Mouse (Mus musculus) lung, embryonic 16.5 days (tissue): Measurements from ENCODE around the gene Ckm. TPM values are rescaled to one million over a fixed set of nuclear protein-coding genes. Genes with fewer than 3 reads are reported as not detected.

Experiments
- ATAC-seq: fragments of 200-750 bp; cut with Nextera tagmentation; 2 replicates; pipeline ENCODE4 v1.8.0; 2017; ENCODE audit warnings: low read depth, mild to moderate bottlenecking, moderate library complexity
- H3K27ac ChIP-seq: fragments of 300-500 bp; sonication (generic); 2 replicates; pipeline ENCODE4 v1.5.1; 2014; ENCODE audit warnings: mild to moderate bottlenecking, control low read depth, low read length
- H3K27me3 ChIP-seq: fragments of 300-500 bp; sonication (generic); 2 replicates; pipeline ENCODE4 v1.6.1; 2014; ENCODE audit warnings: low read depth, low read length, mixed read lengths; ENCODE audit not compliant: control insufficient read depth, insufficient read depth
- H3K36me3 ChIP-seq: fragments of 300-500 bp; sonication (generic); 2 replicates; pipeline ENCODE4 v1.6.1; 2014; ENCODE audit warnings: low read length; ENCODE audit not compliant: control insufficient read depth, insufficient read depth
- H3K4me1 ChIP-seq: fragments of 300-500 bp; sonication (generic); replicated peaks from 2 replicates; pipeline ENCODE4 v1.6.1; 2014; ENCODE audit warnings: low read length, mixed read lengths; ENCODE audit not compliant: control insufficient read depth, insufficient read depth
- H3K4me2 ChIP-seq: fragments of 300-500 bp; sonication (generic); 2 replicates; pipeline ENCODE4 v1.6.1; 2014; ENCODE audit warnings: low read depth, low read length, control low read depth
- H3K4me3 ChIP-seq: fragments of 300-500 bp; sonication (generic); 2 replicates; pipeline ENCODE4 v1.5.1; 2014; ENCODE audit warnings: mild to moderate bottlenecking, low read length, control low read depth
- H3K9ac ChIP-seq: fragments of 300-500 bp; sonication (generic); 2 replicates; pipeline ENCODE4 v1.6.1; 2014; ENCODE audit warnings: low read length, control low read depth
- H3K9me3 ChIP-seq: fragments of 300-500 bp; sonication (generic); 2 replicates; pipeline ENCODE4 v1.6.1; 2016; ENCODE audit warnings: low read length; ENCODE audit not compliant: control insufficient read depth
- WGBS: fragments of 180-500 bp; shearing (Covaris S2); extraction: QIAGEN DNeasy Blood & Tissue Kit; methylation state at CpG from one replicate; pipeline ENCODE4 v1.1.7; 2014; 5-methylcytosine and 5-hydroxymethylcytosine counted together
- polyA plus RNA-seq: library from polyadenylated mRNA; unstranded; fragments of >200 nt; fragmentation: Nextera tagmentation; extraction: Ambion mirVana; gene quantifications from 2 replicates; pipeline ENCODE4 v1.2.1, GENCODE M21; 2015

Gene Ckm
- polyA plus RNA-seq, 1 experiment from 2014 or later, result 78.9 TPM

DNA sequence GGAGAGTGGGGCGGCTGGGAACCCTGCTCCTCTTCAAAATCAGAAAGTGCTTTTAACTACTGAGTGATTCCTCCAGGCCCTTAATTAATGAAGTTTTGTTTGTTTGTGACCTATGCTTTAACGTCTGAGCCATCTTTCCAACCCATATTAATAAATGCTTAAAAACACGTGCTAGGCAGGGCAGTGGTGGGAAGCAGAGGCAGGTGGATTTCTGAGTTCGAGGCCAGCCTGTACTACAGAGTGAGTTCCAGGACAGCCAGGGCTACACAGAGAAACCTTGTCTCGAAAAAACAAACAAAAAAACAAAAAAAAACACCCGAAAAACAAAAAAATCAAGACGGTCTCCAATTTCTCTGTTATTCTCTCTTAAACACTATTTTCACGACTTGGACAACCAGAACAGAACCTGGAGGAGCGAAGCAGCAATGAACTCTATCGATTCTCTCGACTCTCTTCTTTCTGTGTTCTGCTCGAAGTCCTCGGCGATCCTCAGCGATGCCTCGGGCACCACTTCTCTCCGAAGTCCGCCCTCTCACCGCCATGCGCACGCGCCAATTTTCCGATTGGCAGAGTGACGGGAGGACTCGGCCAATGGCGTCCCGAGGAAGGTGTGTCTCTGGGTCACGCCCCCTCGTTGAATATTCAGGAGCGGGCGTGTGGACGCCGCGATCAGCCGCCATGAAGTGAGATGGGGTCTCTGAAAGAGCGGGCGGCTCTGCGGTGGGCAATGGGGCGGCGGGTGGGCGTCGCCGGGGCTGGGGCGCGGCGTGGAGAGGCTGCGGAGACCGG is 23.0 kb upstream of the Ckm start, which contains the start of gene Ercc2:
TSS of gene Ercc2 (plus strand) at position 634 of the 789 bp plus-strand sequence.
- WGBS, result 5% methylated on average over 43 of the region's 48 CpGs
- Histone ChIP-seq H3K4me1 (peaks cover 13% of the 10 kb centered on the region), H3K4me2 (peak within 1 kb of the TSS; percentile 96), H3K9me3 (no peaks in the 10 kb centered on the region), H3K4me3 (peak within 1 kb of the TSS; percentile 98), H3K27ac (peak within 1 kb of the TSS; percentile 10; the same call in 1 of the 2 replicates), H3K36me3 (peaks cover 15% of the 10 kb centered on the region), H3K27me3 (no peaks in the 10 kb centered on the region), H3K9ac (peak within 1 kb of the TSS; percentile 87)
- peak; percentile 99 for ATAC-seq

- under 1% methylated on average over 29 of the region's 37 CpGs for WGBS
- peaks cover 21% of the 10 kb centered on the region for H3K36me3 ChIP-seq
These were observed 22.4 kb upstream of the Ckm start for GRCm38 (mm10) chr7:19382166-19382541.

GRCm38 (mm10) chr7:19383708-19384107 is 20.9 kb upstream of the Ckm start:
- no peak for ATAC-seq

More at GRCm38 (mm10) chr7:19382166-19382541, 22.4 kb upstream of the Ckm start:
- no peaks in the 10 kb centered on the region for H3K27me3 ChIP-seq
- H3K27ac ChIP-seq, result peak overlapping the region; percentile 10; the same call in 1 of the 2 replicates
- peak overlapping the region; percentile 96 for H3K4me2 ChIP-seq
- ATAC-seq, result peak; percentile 57; the same call in 1 of the 2 replicates
- H3K9me3 ChIP-seq, result no peaks in the 10 kb centered on the region
- H3K4me3 ChIP-seq, result peak overlapping the region; percentile 98
- H3K4me1 ChIP-seq, result peaks cover 13% of the 10 kb centered on the region
- peak overlapping the region; percentile 87 for H3K9ac ChIP-seq

DNA sequence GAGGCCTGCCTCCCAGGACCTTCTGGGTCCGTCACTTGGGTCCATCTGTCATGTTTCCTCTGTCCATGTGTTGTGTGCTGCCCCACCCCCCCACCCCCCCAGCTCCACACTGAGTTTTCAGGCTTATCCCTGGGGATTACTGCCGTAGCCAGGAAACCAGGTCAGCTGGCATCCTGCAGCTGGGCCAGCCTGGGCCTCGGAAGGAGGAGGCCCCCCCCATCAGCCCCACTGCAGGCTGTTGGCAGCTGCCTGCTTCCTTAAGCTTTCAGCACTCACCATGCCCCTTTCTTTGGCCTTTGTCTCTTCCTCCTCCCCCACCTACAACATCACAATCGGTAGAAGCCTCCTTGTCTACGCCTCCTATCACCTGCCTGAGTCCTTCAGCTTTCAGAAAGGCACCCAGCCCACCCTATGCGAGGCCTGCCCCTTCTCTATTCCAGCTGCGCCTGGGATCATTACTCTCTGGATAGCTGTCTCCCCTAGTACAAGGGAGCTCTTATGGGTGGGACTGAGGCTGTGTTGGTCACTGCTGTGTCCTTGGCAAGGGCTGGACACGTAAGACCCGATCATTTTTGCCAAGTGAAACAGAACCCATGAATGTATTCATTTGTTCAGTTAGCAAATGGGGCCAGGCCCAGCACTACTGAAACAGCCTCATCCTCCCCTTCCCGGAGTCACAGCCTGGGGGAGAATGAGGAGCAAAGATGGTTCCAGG is 15.7 kb upstream of the Ckm start:
- no peak overlapping the region for H3K4me3 ChIP-seq
- WGBS, result 80% methylated on average over 10 of the region's 10 CpGs
- H3K4me2 ChIP-seq, result no peak overlapping the region
- H3K9ac ChIP-seq, result no peak overlapping the region
- no peaks in the 10 kb centered on the region for H3K4me1 ChIP-seq
- no peaks in the 10 kb centered on the region for H3K27me3 ChIP-seq
- peaks cover 57% of the 10 kb centered on the region for H3K36me3 ChIP-seq
- H3K27ac ChIP-seq, result no peak overlapping the region
- no peak for ATAC-seq
- H3K9me3 ChIP-seq, result no peaks in the 10 kb centered on the region

More at GRCm38 (mm10) chr7:19383708-19384107, 20.9 kb upstream of the Ckm start:
- Histone ChIP-seq H3K9ac (no peak overlapping the region), H3K4me2 (no peak overlapping the region), H3K9me3 (no peaks in the 10 kb centered on the region), H3K4me1 (peaks cover 13% of the 10 kb centered on the region), H3K4me3 (no peak overlapping the region), H3K27me3 (no peaks in the 10 kb centered on the region), H3K27ac (no peak overlapping the region), H3K36me3 (peaks cover 32% of the 10 kb centered on the region)
- 90% methylated on average over 9 of the region's 9 CpGs for WGBS

- Histone ChIP-seq H3K4me1 (no peaks in the 10 kb centered on the region), H3K4me2 (no peak overlapping the region), H3K4me3 (no peak overlapping the region), H3K9me3 (no peaks in the 10 kb centered on the region), H3K36me3 (peaks cover 30% of the 10 kb centered on the region), H3K27ac (peak overlapping the region; percentile 11; the same call in 1 of the 2 replicates), H3K9ac (no peak overlapping the region), H3K27me3 (no peaks in the 10 kb centered on the region; the same call in 1 of the 2 replicates)
- ATAC-seq, result peak; percentile 64
- 75% methylated on average over 8 of the region's 8 CpGs for WGBS
These were observed 10.1 kb upstream of the Ckm start for GRCm38 (mm10) chr7:19394484-19394883.

- Histone ChIP-seq H3K27me3 (peaks cover 23% of the 10 kb centered on the region), H3K4me3 (peak overlapping the region; percentile 47), H3K4me1 (peaks cover 3% of the 10 kb centered on the region), H3K9ac (peak overlapping the region; percentile 54), H3K27ac (peak overlapping the region; percentile 68), H3K36me3 (peaks cover 3% of the 10 kb centered on the region; the same call in 1 of the 2 replicates), H3K4me2 (peak overlapping the region; percentile 60), H3K9me3 (no peaks in the 10 kb centered on the region)
- 2% methylated on average over 27 of the region's 27 CpGs for whole genome bisulfite sequencing
- peak; percentile 75 for ATAC-seq
These were observed 4.9 kb upstream of the Ckm start for GRCm38 (mm10) chr7:19399496-19400280.

GRCm38 (mm10) chr7:19400946-19401345 is 3.6 kb upstream of the Ckm start:
- H3K36me3 ChIP-seq, result no peaks in the 10 kb centered on the region
- 77% methylated on average over 4 of the region's 4 CpGs for WGBS
- no peak for ATAC-seq
- peaks cover 30% of the 10 kb centered on the region for H3K27me3 ChIP-seq
- peaks cover 3% of the 10 kb centered on the region for H3K4me1 ChIP-seq
- H3K4me2 ChIP-seq, result no peak overlapping the region
- no peak overlapping the region for H3K4me3 ChIP-seq
- H3K27ac ChIP-seq, result no peak overlapping the region
- H3K9ac ChIP-seq, result no peak overlapping the region
- no peaks in the 10 kb centered on the region for H3K9me3 ChIP-seq

DNA sequence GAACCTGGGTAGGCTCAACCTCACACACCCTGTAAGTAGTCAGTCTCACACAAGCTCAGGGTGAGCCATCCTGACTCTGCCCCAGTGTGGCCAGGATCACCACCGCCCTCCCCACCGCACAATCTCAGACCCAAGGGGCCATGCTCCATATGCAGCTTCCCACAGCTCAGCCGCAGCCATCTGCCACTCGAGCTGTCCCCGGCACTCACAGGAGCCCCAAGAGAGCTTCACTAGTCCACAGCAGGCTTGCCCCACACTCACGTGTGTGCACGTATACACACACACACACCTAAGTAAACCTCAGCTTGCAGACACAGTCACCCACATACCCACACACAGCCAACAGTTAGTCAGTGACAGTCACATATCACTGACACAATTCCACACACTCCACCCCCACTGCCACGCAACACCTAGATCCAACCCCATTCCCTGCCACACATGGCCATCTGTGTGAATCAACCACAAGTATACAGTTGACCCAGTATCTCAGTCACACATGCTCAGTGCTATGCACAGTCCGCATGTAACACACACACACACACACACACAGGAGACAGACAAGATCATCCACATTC is 2.0 kb upstream of the Ckm start:
- Histone ChIP-seq H3K4me1 (peaks cover 3% of the 10 kb centered on the region), H3K27me3 (peaks cover 30% of the 10 kb centered on the region), H3K9ac (no peak overlapping the region), H3K27ac (no peak overlapping the region), H3K4me2 (no peak overlapping the region), H3K4me3 (no peak overlapping the region), H3K36me3 (no peaks in the 10 kb centered on the region), H3K9me3 (no peaks in the 10 kb centered on the region)
- WGBS, result 75% methylated on average over 9 of the region's 9 CpGs
- ATAC-seq, result no peak
